Comparison of ENCODE assay signal across 24 mouse cellular contexts in the genomic region with DNA sequence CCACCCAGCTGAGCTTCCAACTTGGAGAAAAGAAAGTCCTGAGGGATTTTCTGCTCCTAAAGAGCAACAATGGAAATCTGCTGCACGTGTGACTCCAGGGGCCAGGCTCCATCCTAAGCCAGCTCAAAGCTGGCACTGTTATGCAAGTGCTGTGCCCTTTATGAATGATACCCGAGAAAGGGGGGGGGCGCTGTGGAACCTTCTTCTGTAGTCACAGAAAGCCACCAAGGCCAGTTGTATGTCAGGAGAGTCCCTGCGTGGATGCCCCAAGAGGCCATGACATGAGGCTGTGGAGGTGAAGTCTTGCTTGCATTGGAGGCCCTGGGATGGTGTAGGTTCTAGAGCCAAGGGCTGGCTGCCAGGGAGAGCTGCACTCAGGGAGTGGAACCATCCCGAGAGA.
"Had no signal": no experiment of that assay in that cellular context is flagged by ENCODE, and none has a peak within 500 bp of the region (broad histone marks: within the 10 kb centered on the region; RNA-seq: fewer than 3 reads in every experiment).

No protein-coding gene starts in this region.

- H3K4me3 ChIP-seq: kidney, embryonic 15.5 days; limb, embryonic 10.5 days; limb, embryonic 13.5 days; liver, embryonic 12.5 days; liver, embryonic 15.5 days; lung, embryonic 15.5 days; neural tube, embryonic 12.5 days; neural tube, embryonic 15.5 days had no signal

- H3K36me3 ChIP-seq: kidney, embryonic 15.5 days; limb, embryonic 10.5 days; limb, embryonic 13.5 days; liver, embryonic 12.5 days; liver, embryonic 15.5 days; lung, embryonic 15.5 days; neural tube, embryonic 12.5 days; neural tube, embryonic 15.5 days had no signal

- ATAC-seq: liver, embryonic 12.5 days had no signal

- H3K9me3 ChIP-seq: kidney, embryonic 15.5 days; limb, embryonic 10.5 days; limb, embryonic 13.5 days; liver, embryonic 12.5 days; liver, embryonic 15.5 days; lung, embryonic 15.5 days; neural tube, embryonic 12.5 days; neural tube, embryonic 15.5 days had no signal

- H3K27me3 ChIP-seq: kidney, embryonic 15.5 days; limb, embryonic 13.5 days; liver, embryonic 12.5 days; lung, embryonic 15.5 days; neural tube, embryonic 12.5 days; neural tube, embryonic 15.5 days had no signal

- H3K4me1 ChIP-seq: limb, embryonic 13.5 days; neural tube, embryonic 12.5 days had no signal

- H3K4me2 ChIP-seq: kidney, embryonic 15.5 days; limb, embryonic 13.5 days; liver, embryonic 12.5 days; liver, embryonic 15.5 days; lung, embryonic 15.5 days; neural tube, embryonic 12.5 days; neural tube, embryonic 15.5 days had no signal

- H3K9ac ChIP-seq: kidney, embryonic 15.5 days; limb, embryonic 13.5 days; liver, embryonic 12.5 days; liver, embryonic 15.5 days; lung, embryonic 15.5 days; neural tube, embryonic 12.5 days; neural tube, embryonic 15.5 days had no signal

- H3K27ac ChIP-seq: kidney, embryonic 15.5 days; limb, embryonic 10.5 days; limb, embryonic 13.5 days; liver, embryonic 12.5 days; liver, embryonic 15.5 days; lung, embryonic 15.5 days; neural tube, embryonic 12.5 days; neural tube, embryonic 15.5 days; stomach, postnatal 0 days had no signal

- DNase-seq: kidney, adult 11 months; kidney, adult 8-10 months; kidney, postnatal 10 days; kidney, postnatal 36 days; layer of hippocampus, postnatal 36 days; liver; lung, adult 18-20 months; lung, postnatal 10 days; lung, postnatal 36 days; right cerebral cortex, adult 18-20 months; right cerebral cortex, postnatal 14 days; right cerebral cortex, postnatal 4 days; thymus, adult 2 months; thymus, postnatal 14 days; thymus, postnatal 4 days had no signal
